Mouse (Mus musculus) liver, adult 2 months (tissue): ENCODE measurements at regions not wholly inside any gene's neighbourhood (a gene's known extent, or its start where the extent isn't known, plus 50 kb on each side); places are given as distances from the start of the nearest gene placed in this dataset.

Experiments used
- DNase-seq: peaks from one replicate; pipeline ENCODE4 v3.0.0-alpha.2; 2011; ENCODE audit warnings: low read depth, low spot score; ENCODE audit errors: extremely low read depth
- H3K27ac ChIP-seq: fragments of 200-500 bp; replicated peaks from 2 replicates; pipeline ENCODE4 v1.5.1; 2012; ENCODE audit warnings: low read depth, mild to moderate bottlenecking, control low read depth, inconsistent platforms, low read length; ENCODE audit not compliant: insufficient read depth
- H3K27me3 ChIP-seq: fragments of 200-500 bp; 2 replicates; pipeline ENCODE4 v1.6.1; 2012; ENCODE audit warnings: mild to moderate bottlenecking, moderate library complexity, low read length, inconsistent platforms; ENCODE audit not compliant: control insufficient read depth, insufficient read depth
- H3K36me3 ChIP-seq: fragments of 200-500 bp; 2 replicates; pipeline ENCODE4 v1.6.1; 2012; ENCODE audit warnings: low read length, inconsistent platforms; ENCODE audit not compliant: control insufficient read depth, insufficient read depth
- H3K4me1 ChIP-seq: fragments of 200-500 bp; 2 replicates; pipeline ENCODE4 v1.6.1; 2011; ENCODE audit warnings: low read length; ENCODE audit not compliant: control insufficient read depth, insufficient read depth
- H3K4me3 ChIP-seq: fragments of 200-500 bp; 2 replicates; pipeline ENCODE4 v1.5.1; 2011; ENCODE audit warnings: low read depth, mild to moderate bottlenecking, control low read depth, low read length, moderate library complexity; ENCODE audit not compliant: insufficient read depth
- H3K79me2 ChIP-seq: fragments of 200-500 bp; 2 replicates; pipeline ENCODE4 v1.6.1; 2012; ENCODE audit warnings: inconsistent platforms, mild to moderate bottlenecking, low read length, moderate library complexity; ENCODE audit not compliant: control insufficient read depth, insufficient read depth
- H3K9ac ChIP-seq: fragments of 200-500 bp; 2 replicates; pipeline ENCODE4 v1.6.1; 2012; ENCODE audit warnings: low read depth, mild to moderate bottlenecking, control low read depth, inconsistent platforms, low read length
- CTCF ChIP-seq: fragments of 200-500 bp; IDR thresholded peaks from 2 replicates; pipeline ENCODE4 v1.5.1; 2011; ENCODE audit warnings: low read depth, low read length, control low read depth
- POLR2A ChIP-seq: fragments of 200-500 bp; IDR thresholded peaks from 2 replicates; pipeline ENCODE4 v1.6.1; 2011; ENCODE audit warnings: low read length, control low read depth; ENCODE audit not compliant: insufficient read depth; ENCODE audit errors: extremely low read depth
- WGBS: fragments of 180-500 bp; shearing (Covaris S2); methylation state at CpG from one replicate; pipeline ENCODE4 v1.1.7; 2018; 5-methylcytosine and 5-hydroxymethylcytosine counted together

DNA sequence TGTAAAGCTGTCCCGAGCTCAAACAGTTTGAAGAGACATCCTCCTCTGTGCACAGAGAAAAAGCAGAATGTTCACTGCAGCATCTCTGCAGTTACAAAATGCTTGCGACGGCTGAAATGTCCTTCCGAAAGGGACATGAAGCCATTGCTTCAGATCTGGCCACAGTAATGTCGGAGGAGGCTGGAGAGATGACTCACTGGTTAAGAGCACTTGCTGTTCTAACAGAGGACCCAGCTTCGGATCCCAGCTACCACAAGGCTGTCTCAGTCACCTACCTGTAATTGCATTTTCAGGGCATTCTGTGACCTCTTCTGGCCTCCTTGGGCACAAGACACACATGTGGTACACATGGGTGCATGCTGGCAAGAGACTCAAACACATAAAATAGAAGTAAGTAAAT, 63.5 kb upstream of the Nr5a2 start:
- H3K36me3 ChIP-seq = no peaks in the 10 kb centered on the region
- no peak overlapping the region for H3K27ac ChIP-seq
- no peak overlapping the region for H3K9ac ChIP-seq
- peaks cover 3% of the 10 kb centered on the region; the same call in 1 of the 2 replicates for H3K4me1 ChIP-seq
- H3K79me2 ChIP-seq = no peaks in the 10 kb centered on the region
- DNase-seq = no peak
- 90% methylated on average over 6 of the region's 6 CpGs for WGBS
- H3K27me3 ChIP-seq = no peaks in the 10 kb centered on the region
- H3K4me3 ChIP-seq = no peak overlapping the region
- TF ChIP-seq POLR2A (no peak), CTCF (no peak)

- Histone ChIP-seq H3K4me1 (peaks cover 3% of the 10 kb centered on the region; the same call in 1 of the 2 replicates), H3K4me3 (no peak overlapping the region), H3K36me3 (no peaks in the 10 kb centered on the region), H3K27ac (peak overlapping the region; percentile 73), H3K79me2 (no peaks in the 10 kb centered on the region), H3K27me3 (no peaks in the 10 kb centered on the region), H3K9ac (no peak overlapping the region)
- TF ChIP-seq POLR2A = no peak
- peak; percentile 97 for DNase-seq
- WGBS = 23% methylated on average over 1 of the region's 1 CpGs
Measured at GRCm38 (mm10) chr1:137020528-137020927, 60.3 kb upstream of the Nr5a2 start.

GRCm38 (mm10) chr1:137017642-137018041, 57.4 kb upstream of the Nr5a2 start:
- H3K36me3 ChIP-seq = no peaks in the 10 kb centered on the region
- peaks cover 3% of the 10 kb centered on the region; the same call in 1 of the 2 replicates for H3K4me1 ChIP-seq
- H3K27ac ChIP-seq = no peak overlapping the region
- TF ChIP-seq CTCF = no peak
- TF ChIP-seq POLR2A = no peak
- no peak overlapping the region for H3K9ac ChIP-seq
- no peak overlapping the region for H3K4me3 ChIP-seq
- H3K27me3 ChIP-seq = no peaks in the 10 kb centered on the region
- 82% methylated on average over 5 of the region's 5 CpGs for WGBS
- no peak for DNase-seq
- H3K79me2 ChIP-seq = no peaks in the 10 kb centered on the region

DNA sequence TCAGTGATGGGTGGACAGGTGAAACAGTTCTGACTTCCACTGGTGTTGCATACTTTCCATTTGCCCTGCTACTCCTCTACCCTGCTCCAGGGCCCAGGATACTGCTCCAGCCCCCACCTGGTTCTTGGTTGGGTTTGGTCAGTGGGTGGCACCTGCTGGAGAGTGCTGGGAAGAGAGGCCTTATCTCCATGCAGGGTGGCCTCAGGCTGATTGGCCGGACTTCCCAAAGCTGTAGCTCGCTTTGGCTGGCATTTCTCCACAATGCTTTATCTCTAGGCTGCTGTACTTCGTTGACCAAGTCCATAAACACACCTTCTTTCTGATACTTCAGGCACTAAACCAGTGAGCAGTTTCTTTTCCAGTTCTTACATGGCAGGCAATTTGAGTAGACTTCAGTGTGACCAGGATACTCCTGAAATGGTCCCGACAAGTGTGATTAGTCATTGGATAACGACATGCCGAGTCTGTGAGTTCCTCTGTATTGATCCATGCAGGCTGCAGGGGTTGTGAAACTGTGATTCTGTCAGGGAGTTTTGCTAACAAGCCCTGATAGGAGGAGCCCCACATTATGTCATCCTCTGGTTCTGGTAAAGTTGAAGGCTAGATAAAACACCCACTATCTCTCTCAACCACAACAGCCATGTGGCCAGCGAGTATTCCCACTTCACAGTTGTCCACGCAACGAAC, 50.1 kb upstream of the Nr5a2 start:
- 15% methylated on average over 9 of the region's 9 CpGs for WGBS
- H3K27ac ChIP-seq = peak overlapping the region; percentile 79
- TF ChIP-seq CTCF (peak; percentile 69), POLR2A (no peak)

More for the DNA sequence above, 50.1 kb upstream of the Nr5a2 start:
- no peaks in the 10 kb centered on the region for H3K79me2 ChIP-seq
- peaks cover 4% of the 10 kb centered on the region for H3K4me1 ChIP-seq
- peak overlapping the region; percentile 13; the same call in 1 of the 2 replicates for H3K4me3 ChIP-seq
- DNase-seq = peak; percentile 96
- H3K36me3 ChIP-seq = no peaks in the 10 kb centered on the region
- peak overlapping the region; percentile 27; the same call in 1 of the 2 replicates for H3K9ac ChIP-seq
- H3K27me3 ChIP-seq = no peaks in the 10 kb centered on the region
